Mouse (Mus musculus): ENCODE data around the gene Selenon.
"Not testable (repeated sequence)": the region's sequence is repeated elsewhere in the genome, so short reads cannot be mapped to it uniquely, and the experiment has no call there.

The Selenon gene

DNA sequence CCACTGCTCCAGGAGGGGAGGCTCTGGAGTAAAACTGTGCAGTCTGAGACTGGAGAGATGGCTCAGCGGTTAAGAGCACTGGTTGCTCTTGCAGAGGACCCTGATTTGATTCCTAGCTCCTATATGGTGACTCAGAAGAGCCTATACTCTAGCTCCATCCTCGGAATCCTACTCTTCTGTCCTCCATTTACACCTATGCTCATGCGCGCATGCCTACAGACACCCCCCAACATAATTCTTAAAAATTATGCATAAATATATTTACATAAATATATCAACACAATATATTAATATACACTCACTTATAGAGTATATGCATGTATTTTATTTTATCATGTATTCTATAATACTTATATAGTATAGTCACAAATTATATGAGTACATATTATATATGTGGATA is 41.6 kb downstream of the Selenon start:
- no peak for DNase-seq (ENCODE audit: low read depth, low spot score)

GRCm38 (mm10) chr4:134506713-134507112 is 45.3 kb downstream of the Selenon start:
- no peak for DNase-seq (ENCODE audit: low read depth, low spot score)

DNA sequence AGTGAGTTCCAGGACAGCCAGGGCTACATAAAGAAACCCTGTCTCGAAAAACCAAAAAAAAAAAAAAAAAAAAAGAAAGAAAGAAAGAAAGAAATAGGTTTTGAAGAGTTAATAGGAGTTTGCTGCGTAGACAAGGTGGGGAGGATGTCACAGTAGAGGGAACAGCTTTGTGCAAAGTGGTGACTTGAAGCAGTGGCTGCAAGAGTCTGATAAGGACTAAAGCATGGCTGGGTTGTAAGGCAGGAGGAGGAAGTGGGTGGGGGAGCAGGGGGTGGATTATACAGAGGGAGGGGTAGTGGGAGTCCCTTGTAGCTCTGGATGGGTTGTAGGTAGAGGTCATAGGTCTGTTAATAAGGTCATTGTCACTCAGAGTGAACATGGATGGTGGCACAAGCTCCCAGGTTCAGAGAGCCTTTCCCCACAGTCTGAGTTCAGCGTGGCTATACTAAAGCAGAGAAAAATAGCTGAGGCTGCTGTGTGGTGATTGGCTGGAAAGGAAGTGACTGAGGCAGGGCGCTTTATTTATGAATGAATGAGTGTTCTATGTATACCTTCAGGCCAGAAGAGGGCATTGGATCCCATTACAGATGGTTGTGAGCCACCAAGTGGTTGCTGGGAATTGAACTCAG is 45.9 kb downstream of the Selenon start:
- DNase-seq (ENCODE audit: low read depth, low spot score), result no peak

DNA sequence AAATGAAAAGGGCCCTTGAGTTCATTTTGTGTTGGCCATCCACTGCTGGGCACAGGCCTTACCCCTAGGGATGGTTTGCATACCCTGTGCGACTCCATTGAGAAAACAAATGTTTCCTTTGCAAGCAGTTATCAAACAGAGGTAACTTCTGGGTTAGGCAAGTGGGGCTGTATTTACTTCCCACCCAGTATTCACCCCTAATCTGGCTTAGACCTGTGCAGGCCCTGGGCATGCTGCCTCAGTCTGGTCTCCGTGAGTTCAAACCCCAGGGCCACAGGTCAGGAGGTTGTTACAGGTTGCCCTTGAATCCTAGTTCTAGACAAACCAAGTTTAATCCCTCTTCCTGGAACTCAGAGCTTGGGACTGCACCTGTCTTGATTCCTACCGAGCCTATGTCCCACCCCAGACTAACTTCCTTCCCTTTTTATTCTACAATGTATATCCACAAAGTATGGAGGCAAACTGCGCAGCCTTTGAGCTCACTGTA is 46.6 kb downstream of the Selenon start:
- DNase-seq (ENCODE audit: low read depth, low spot score), result no peak

- no peak for DNase-seq (ENCODE audit: low read depth, low spot score)
Observed at GRCm38 (mm10) chr4:134503686-134504357, 48.1 kb downstream of the Selenon start.

DNA sequence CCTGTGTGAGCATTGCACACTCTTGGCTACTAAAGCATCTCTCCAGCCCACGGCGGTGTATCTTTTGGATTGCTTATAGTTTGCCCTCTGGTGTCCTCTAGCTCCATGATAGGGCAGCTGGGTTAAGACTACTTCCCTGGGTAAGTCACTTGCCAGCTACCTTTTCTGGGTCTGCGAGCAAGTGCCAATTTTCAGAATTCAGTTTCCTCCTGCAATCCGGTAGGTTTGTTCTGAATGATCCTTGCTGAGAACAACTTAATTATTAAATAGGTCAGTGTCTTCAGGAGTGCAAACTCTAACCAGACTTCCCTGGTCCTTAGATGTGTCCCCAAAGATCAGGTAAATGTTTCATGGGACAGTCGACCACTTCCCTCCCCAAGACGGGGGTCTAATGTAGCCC is 50.9 kb downstream of the Selenon start:
- DNase-seq (ENCODE audit: low read depth, low spot score), result no peak

GRCm38 (mm10) chr4:134498983-134499382 is 53.0 kb downstream of the Selenon start:
- DNase-seq (ENCODE audit: low read depth, low spot score), result not testable (repeated sequence)

DNA sequence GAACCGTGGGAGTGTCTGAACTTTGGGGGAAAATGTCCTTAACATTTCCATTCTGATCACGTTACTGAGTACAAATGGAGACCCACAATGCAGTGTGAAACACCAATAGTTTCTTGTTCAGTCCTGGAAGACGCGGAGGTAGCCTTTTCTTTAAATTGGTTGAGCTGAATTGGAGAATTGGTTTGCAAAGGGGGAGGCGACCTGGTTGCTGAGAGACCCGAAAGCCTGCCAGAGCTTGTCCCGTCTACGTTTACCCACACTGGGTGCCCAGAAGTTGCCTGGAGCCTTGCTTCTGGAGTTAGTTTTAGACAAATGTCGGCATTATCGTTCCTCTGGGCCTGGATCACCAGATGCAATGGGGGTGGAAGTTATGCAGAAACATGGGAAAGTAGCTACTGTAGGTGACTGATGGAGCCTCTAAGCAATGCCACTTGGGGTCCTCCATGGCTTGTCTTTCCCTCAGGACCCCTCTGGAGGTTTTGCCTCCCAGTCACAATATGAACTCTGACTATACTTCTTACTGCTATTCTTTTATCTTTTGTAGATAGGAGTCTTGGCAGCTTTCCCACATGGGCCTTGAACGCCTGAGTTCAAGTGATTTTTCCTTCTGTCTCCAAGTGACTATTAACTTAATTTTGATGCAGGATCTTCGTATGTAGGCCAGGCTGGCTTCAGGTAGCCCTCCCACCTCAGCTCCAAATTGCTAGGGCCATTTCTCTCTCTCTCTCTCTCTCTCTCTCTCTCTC is 53.8 kb downstream of the Selenon start:
- DNase-seq (ENCODE audit: low read depth, low spot score), result no peak

GRCm38 (mm10) chr4:134497223-134497622 is 54.7 kb downstream of the Selenon start:
- DNase-seq (ENCODE audit: low read depth, low spot score), result no peak

GRCm38 (mm10) chr4:134496595-134497210 is 55.3 kb downstream of the Selenon start, which contains the start of gene Paqr7:
Gene Paqr7, plus strand, starts transcription at chr4:134496697.
- DNase-seq (ENCODE audit: low read depth, low spot score), result peak; percentile 50

- no peak for DNase-seq (ENCODE audit: low read depth, low spot score)
Observed at GRCm38 (mm10) chr4:134495546-134495923, 56.4 kb downstream of the Selenon start.

DNA sequence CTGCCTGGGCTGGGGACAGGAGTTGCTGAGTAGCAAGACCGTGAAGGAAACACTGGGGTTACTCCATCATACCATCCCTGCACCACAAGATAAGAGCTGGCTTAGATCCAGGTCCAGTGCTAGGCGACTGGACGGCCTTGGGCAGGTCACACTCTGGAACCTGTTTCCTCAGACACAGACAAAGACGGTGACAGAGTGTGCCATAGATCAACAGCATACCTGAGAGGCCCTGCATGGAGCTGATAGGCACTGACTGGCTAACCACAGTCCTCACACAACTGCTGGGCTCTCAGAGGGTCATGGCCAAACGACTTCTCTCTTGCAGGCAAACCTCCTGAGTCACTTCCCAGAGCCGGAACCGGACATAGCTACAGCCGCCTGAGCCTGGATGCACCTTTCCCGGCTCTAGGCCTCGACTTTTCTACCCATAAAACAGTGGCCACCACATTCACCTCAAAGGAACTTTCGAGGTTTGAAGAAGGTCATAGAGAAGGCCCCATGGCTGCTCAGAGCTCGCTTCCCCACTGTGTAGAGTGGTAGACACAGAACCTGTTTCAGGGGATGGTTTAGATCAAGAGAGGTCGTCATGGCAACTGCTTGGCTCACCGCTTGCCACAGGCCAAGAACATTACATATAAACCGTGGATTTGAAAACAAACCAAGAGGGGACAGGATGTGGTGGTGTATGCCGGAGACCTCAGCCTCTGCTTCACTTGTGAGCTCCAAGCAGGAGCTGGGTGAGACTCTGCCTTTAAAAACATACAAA is 57.0 kb downstream of the Selenon start:
- DNase-seq (ENCODE audit: low read depth, low spot score), result peak; percentile 30

- DNase-seq (ENCODE audit: low read depth, low spot score), result not testable (repeated sequence)
Observed at GRCm38 (mm10) chr4:134494161-134494560, 57.8 kb downstream of the Selenon start.

DNA sequence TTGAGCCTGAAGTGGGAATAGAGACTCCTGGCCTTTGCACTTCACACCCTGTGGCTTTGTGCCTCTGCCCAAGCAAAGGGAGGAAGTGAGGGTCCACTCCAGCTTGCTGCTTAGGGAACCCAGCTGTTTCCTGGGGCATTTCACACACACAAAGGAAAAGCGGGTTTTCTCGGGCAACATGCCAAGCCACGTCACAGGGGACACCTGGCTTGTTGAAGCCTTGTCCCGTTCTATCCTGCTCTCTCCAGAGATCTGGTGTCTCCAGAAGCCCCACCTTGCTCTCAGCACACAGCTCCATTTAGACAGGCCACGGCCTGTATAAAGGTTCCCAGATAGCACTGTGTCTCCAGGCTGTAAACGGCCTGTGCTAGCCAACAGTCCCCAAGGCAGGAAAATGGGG is 60.2 kb downstream of the Selenon start:
- DNase-seq (ENCODE audit: low read depth, low spot score), result no peak

DNA sequence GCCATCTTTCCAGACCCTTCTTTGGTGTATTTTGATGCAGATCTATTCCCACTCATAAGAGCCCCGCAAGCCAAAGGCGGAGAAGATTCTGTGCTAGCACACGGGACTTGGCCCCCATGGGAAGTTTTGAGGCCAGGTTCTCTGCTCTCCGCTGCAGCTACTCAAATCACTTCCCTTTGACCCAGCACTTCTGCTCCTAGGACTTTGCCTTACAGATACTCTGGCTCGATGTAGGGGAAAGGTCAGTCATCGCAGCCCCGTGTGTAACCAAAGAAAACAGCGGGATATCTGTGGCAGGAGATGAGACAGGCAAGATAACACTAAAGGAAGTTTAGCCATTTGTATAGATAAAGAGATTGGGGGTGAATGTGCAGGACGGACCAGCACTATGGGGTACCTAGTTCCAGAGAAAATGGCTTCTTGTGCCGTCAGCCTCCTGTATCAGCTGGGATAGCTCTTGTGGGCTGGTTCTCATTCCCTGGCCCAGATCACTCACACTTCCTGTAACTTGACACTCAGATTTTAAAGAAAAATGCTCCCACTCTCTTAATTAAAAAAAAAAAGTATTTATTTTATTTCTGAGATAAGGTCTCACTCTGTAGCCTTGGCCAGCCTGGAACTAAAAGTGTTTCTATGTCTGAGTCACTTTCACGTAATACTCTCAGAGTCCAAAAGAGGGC is 61.8 kb downstream of the Selenon start:
- no peak for DNase-seq (ENCODE audit: low read depth, low spot score)

DNA sequence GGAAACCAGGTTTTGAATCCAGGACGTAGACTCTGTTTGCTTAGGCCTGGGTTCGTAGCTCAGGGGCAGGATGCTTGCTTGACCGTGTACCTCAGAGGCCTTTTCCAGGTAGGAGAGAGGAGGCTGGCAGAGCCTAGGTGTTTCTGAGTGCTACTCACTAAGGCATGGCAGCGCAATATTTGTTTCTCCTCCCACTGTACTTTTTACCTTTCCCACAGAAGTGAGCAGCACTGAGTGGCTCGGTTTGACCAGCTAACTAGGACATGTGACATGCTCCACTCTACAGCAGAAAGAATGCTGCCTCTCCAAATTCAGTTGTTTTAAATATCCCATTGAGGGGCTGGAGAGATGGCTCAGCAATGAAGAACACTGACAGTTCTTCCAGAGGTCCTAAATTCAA is 63.8 kb downstream of the Selenon start:
- no peak for DNase-seq (ENCODE audit: low read depth, low spot score)

All from mesoderm, embryonic 11.5 days (tissue).